Mouse (Mus musculus): ENCODE measurements at regions not wholly inside any gene's neighbourhood (a gene's known extent, or its start where the extent isn't known, plus 50 kb on each side); places are given as distances from the start of the nearest gene placed in this dataset.
A peak's percentile ranks its signal among the peaks of the same experiment; 100 is the strongest.

GRCm38 (mm10) chr15:25468478-25468877 lies 54.9 kb upstream of the Basp1 start:
- Histone ChIP-seq H3K36me3 (ENCODE audit: control insufficient read depth, insufficient read depth) (no peaks in the 10 kb centered on the region), H3K9me3 (ENCODE audit: control insufficient read depth, low read length) (no peaks in the 10 kb centered on the region), H3K27me3 (replicated peaks; ENCODE audit: control insufficient read depth, insufficient read depth, low read length) (no peaks in the 10 kb centered on the region), H3K4me3 (replicated peaks; ENCODE audit: low read length) (no peak overlapping the region), H3K27ac (ENCODE audit: low read length) (no peak overlapping the region), H3K9ac (replicated peaks; ENCODE audit: low read depth, low read length) (no peak overlapping the region), H3K4me1 (replicated peaks; ENCODE audit: control insufficient read depth, insufficient read depth, low read length) (no peaks in the 10 kb centered on the region), H3K4me2 (ENCODE audit: low read length) (no peak overlapping the region)
- 79% methylated on average over 2 of the region's 2 CpGs for WGBS
- ATAC-seq: no peak

GRCm38 (mm10) chr15:25469185-25469845 lies 55.8 kb upstream of the Basp1 start:
- Histone ChIP-seq H3K27me3 (replicated peaks; ENCODE audit: control insufficient read depth, insufficient read depth, low read length) (no peaks in the 10 kb centered on the region), H3K4me1 (replicated peaks; ENCODE audit: control insufficient read depth, insufficient read depth, low read length) (no peaks in the 10 kb centered on the region)

GRCm38 (mm10) chr15:25471331-25471730 lies 57.8 kb upstream of the Basp1 start:
- Histone ChIP-seq H3K4me1 (replicated peaks; ENCODE audit: control insufficient read depth, insufficient read depth, low read length) (no peaks in the 10 kb centered on the region), H3K4me2 (ENCODE audit: low read length) (no peak overlapping the region), H3K4me3 (replicated peaks; ENCODE audit: low read length) (no peak overlapping the region), H3K9ac (replicated peaks; ENCODE audit: low read depth, low read length) (no peak overlapping the region), H3K9me3 (ENCODE audit: control insufficient read depth, low read length) (no peaks in the 10 kb centered on the region), H3K27me3 (replicated peaks; ENCODE audit: control insufficient read depth, insufficient read depth, low read length) (no peaks in the 10 kb centered on the region), H3K27ac (ENCODE audit: low read length) (no peak overlapping the region), H3K36me3 (ENCODE audit: control insufficient read depth, insufficient read depth) (no peaks in the 10 kb centered on the region)
- no peak for ATAC-seq
- 87% methylated on average over 5 of the region's 5 CpGs for WGBS

More at GRCm38 (mm10) chr15:25469185-25469845, 55.8 kb upstream of the Basp1 start:
- no peaks in the 10 kb centered on the region for H3K9me3 ChIP-seq (ENCODE audit: control insufficient read depth, low read length)
- ATAC-seq: no peak
- no peak overlapping the region for H3K4me3 ChIP-seq (replicated peaks; ENCODE audit: low read length)
- no peak overlapping the region for H3K27ac ChIP-seq (ENCODE audit: low read length)
- WGBS: 80% methylated on average over 16 of the region's 16 CpGs
- H3K36me3 ChIP-seq (ENCODE audit: control insufficient read depth, insufficient read depth): no peaks in the 10 kb centered on the region
- no peak overlapping the region for H3K4me2 ChIP-seq (ENCODE audit: low read length)
- no peak overlapping the region for H3K9ac ChIP-seq (replicated peaks; ENCODE audit: low read depth, low read length)

GRCm38 (mm10) chr15:25473201-25473710 lies 59.7 kb upstream of the Basp1 start:
- H3K27me3 ChIP-seq (replicated peaks; ENCODE audit: control insufficient read depth, insufficient read depth, low read length): peaks cover 3% of the 10 kb centered on the region
- no peak for ATAC-seq
- no peak overlapping the region for H3K9ac ChIP-seq (replicated peaks; ENCODE audit: low read depth, low read length)
- 95% methylated on average over 3 of the region's 3 CpGs for WGBS
- H3K4me2 ChIP-seq (ENCODE audit: low read length): no peak overlapping the region
- no peaks in the 10 kb centered on the region for H3K9me3 ChIP-seq (ENCODE audit: control insufficient read depth, low read length)
- no peaks in the 10 kb centered on the region for H3K4me1 ChIP-seq (replicated peaks; ENCODE audit: control insufficient read depth, insufficient read depth, low read length)
- no peak overlapping the region for H3K4me3 ChIP-seq (replicated peaks; ENCODE audit: low read length)
- H3K36me3 ChIP-seq (ENCODE audit: control insufficient read depth, insufficient read depth): no peaks in the 10 kb centered on the region
- H3K27ac ChIP-seq (ENCODE audit: low read length): no peak overlapping the region

- Histone ChIP-seq H3K27me3 (replicated peaks; ENCODE audit: control insufficient read depth, insufficient read depth, low read length) (peaks cover 3% of the 10 kb centered on the region), H3K9ac (replicated peaks; ENCODE audit: low read depth, low read length) (no peak overlapping the region), H3K4me3 (replicated peaks; ENCODE audit: low read length) (no peak overlapping the region), H3K9me3 (ENCODE audit: control insufficient read depth, low read length) (no peaks in the 10 kb centered on the region), H3K27ac (ENCODE audit: low read length) (no peak overlapping the region), H3K4me1 (replicated peaks; ENCODE audit: control insufficient read depth, insufficient read depth, low read length) (no peaks in the 10 kb centered on the region), H3K4me2 (ENCODE audit: low read length) (no peak overlapping the region), H3K36me3 (ENCODE audit: control insufficient read depth, insufficient read depth) (no peaks in the 10 kb centered on the region)
- 86% methylated on average over 3 of the region's 3 CpGs for WGBS
- ATAC-seq: no peak
Observed at GRCm38 (mm10) chr15:25474096-25474495, 60.5 kb upstream of the Basp1 start.

GRCm38 (mm10) chr15:25482586-25482985 lies 69.0 kb upstream of the Basp1 start:
- Histone ChIP-seq H3K4me2 (ENCODE audit: low read length) (no peak overlapping the region), H3K36me3 (ENCODE audit: control insufficient read depth, insufficient read depth) (no peaks in the 10 kb centered on the region)

GRCm38 (mm10) chr15:25485372-25485771 lies 71.8 kb upstream of the Basp1 start:
- no peaks in the 10 kb centered on the region for H3K36me3 ChIP-seq (ENCODE audit: control insufficient read depth, insufficient read depth)
- H3K9me3 ChIP-seq (ENCODE audit: control insufficient read depth, low read length): no peaks in the 10 kb centered on the region
- no peak overlapping the region for H3K4me3 ChIP-seq (replicated peaks; ENCODE audit: low read length)
- ATAC-seq: no peak
- peaks cover 14% of the 10 kb centered on the region for H3K27me3 ChIP-seq (replicated peaks; ENCODE audit: control insufficient read depth, insufficient read depth, low read length)
- no peak overlapping the region for H3K4me2 ChIP-seq (ENCODE audit: low read length)
- no peaks in the 10 kb centered on the region for H3K4me1 ChIP-seq (replicated peaks; ENCODE audit: control insufficient read depth, insufficient read depth, low read length)
- H3K27ac ChIP-seq (ENCODE audit: low read length): no peak overlapping the region
- H3K9ac ChIP-seq (replicated peaks; ENCODE audit: low read depth, low read length): no peak overlapping the region
- 73% methylated on average over 9 of the region's 9 CpGs for WGBS

More at GRCm38 (mm10) chr15:25482586-25482985, 69.0 kb upstream of the Basp1 start:
- Histone ChIP-seq H3K27me3 (replicated peaks; ENCODE audit: control insufficient read depth, insufficient read depth, low read length) (peaks cover 6% of the 10 kb centered on the region), H3K27ac (ENCODE audit: low read length) (no peak overlapping the region), H3K9me3 (ENCODE audit: control insufficient read depth, low read length) (no peaks in the 10 kb centered on the region), H3K4me1 (replicated peaks; ENCODE audit: control insufficient read depth, insufficient read depth, low read length) (no peaks in the 10 kb centered on the region), H3K9ac (replicated peaks; ENCODE audit: low read depth, low read length) (no peak overlapping the region), H3K4me3 (replicated peaks; ENCODE audit: low read length) (no peak overlapping the region)
- 61% methylated on average over 3 of the region's 3 CpGs for WGBS
- no peak for ATAC-seq

- no peak overlapping the region for H3K4me3 ChIP-seq (replicated peaks; ENCODE audit: low read length)
- H3K27me3 ChIP-seq (replicated peaks; ENCODE audit: control insufficient read depth, insufficient read depth, low read length): peaks cover 20% of the 10 kb centered on the region
- WGBS: 86% methylated on average over 7 of the region's 7 CpGs
- H3K9me3 ChIP-seq (ENCODE audit: control insufficient read depth, low read length): no peaks in the 10 kb centered on the region
- no peaks in the 10 kb centered on the region for H3K36me3 ChIP-seq (ENCODE audit: control insufficient read depth, insufficient read depth)
- H3K27ac ChIP-seq (ENCODE audit: low read length): no peak overlapping the region
- H3K4me1 ChIP-seq (replicated peaks; ENCODE audit: control insufficient read depth, insufficient read depth, low read length): no peaks in the 10 kb centered on the region
- H3K9ac ChIP-seq (replicated peaks; ENCODE audit: low read depth, low read length): no peak overlapping the region
- H3K4me2 ChIP-seq (ENCODE audit: low read length): no peak overlapping the region
- 0 out of 2 replicates have a peak, but pooled peaks have one; percentile 59 for ATAC-seq
Observed at GRCm38 (mm10) chr15:25486158-25486557, 72.6 kb upstream of the Basp1 start.

GRCm38 (mm10) chr15:25489804-25490203 lies 76.2 kb upstream of the Basp1 start:
- WGBS: 88% methylated on average over 6 of the region's 6 CpGs

More at GRCm38 (mm10) chr15:25489804-25490203, 76.2 kb upstream of the Basp1 start:
- Histone ChIP-seq H3K27ac (ENCODE audit: low read length) (no peak overlapping the region), H3K27me3 (replicated peaks; ENCODE audit: control insufficient read depth, insufficient read depth, low read length) (peaks cover 42% of the 10 kb centered on the region), H3K9ac (replicated peaks; ENCODE audit: low read depth, low read length) (no peak overlapping the region), H3K4me2 (ENCODE audit: low read length) (no peak overlapping the region), H3K4me3 (replicated peaks; ENCODE audit: low read length) (no peak overlapping the region), H3K36me3 (ENCODE audit: control insufficient read depth, insufficient read depth) (no peaks in the 10 kb centered on the region), H3K4me1 (replicated peaks; ENCODE audit: control insufficient read depth, insufficient read depth, low read length) (no peaks in the 10 kb centered on the region), H3K9me3 (ENCODE audit: control insufficient read depth, low read length) (no peaks in the 10 kb centered on the region)
- ATAC-seq: no peak

Measured in forebrain, embryonic 16.5 days (tissue).